Mouse (Mus musculus) liver, postnatal 0 days (tissue): ENCODE results near the gene Gm45140. TPM values are rescaled to one million over a fixed set of nuclear protein-coding genes. Genes with fewer than 3 reads are reported as not detected.

Experiments used
- ATAC-seq: fragments of 200-750 bp; cut with Nextera tagmentation; 2 replicates; pipeline ENCODE4 v1.8.0; 2017; ENCODE audit warnings: mild to moderate bottlenecking, moderate library complexity
- DNase-seq: peaks from one replicate; pipeline ENCODE4 v3.0.0-alpha.2; 2016
- H3K27ac ChIP-seq: fragments of 300-500 bp; sonication (generic); 2 replicates; pipeline ENCODE4 v1.5.1; 2014; ENCODE audit warnings: antibody characterized with exemption, moderate library complexity, mild to moderate bottlenecking, low read depth
- H3K27me3 ChIP-seq: fragments of 300-500 bp; sonication (generic); 2 replicates; pipeline ENCODE4 v1.6.1; 2014; ENCODE audit warnings: low read length, control low read depth, mixed read lengths; ENCODE audit not compliant: insufficient read depth
- H3K36me3 ChIP-seq: fragments of 300-500 bp; sonication (generic); replicated peaks from 2 replicates; pipeline ENCODE4 v1.6.1; 2014; ENCODE audit warnings: mild to moderate bottlenecking, control low read depth, low read length, moderate library complexity, mixed read lengths; ENCODE audit not compliant: insufficient read depth
- H3K4me1 ChIP-seq: fragments of 300-500 bp; sonication (generic); 2 replicates; pipeline ENCODE4 v1.6.1; 2014; ENCODE audit warnings: antibody characterized with exemption, mild to moderate bottlenecking, control low read depth; ENCODE audit not compliant: insufficient read depth
- H3K4me2 ChIP-seq: fragments of 300-500 bp; sonication (generic); 2 replicates; pipeline ENCODE4 v1.6.1; 2014; ENCODE audit warnings: low read depth, mild to moderate bottlenecking, low read length, moderate library complexity, mixed read lengths
- H3K4me3 ChIP-seq: fragments of 300-500 bp; sonication (generic); 2 replicates; pipeline ENCODE4 v1.5.1; 2014; ENCODE audit warnings: low read depth, low read length
- H3K9ac ChIP-seq: fragments of 300-500 bp; sonication (generic); replicated peaks from 2 replicates; pipeline ENCODE4 v1.6.1; 2014; ENCODE audit warnings: mild to moderate bottlenecking, moderate library complexity
- H3K9me3 ChIP-seq: fragments of 300-500 bp; sonication (generic); 2 replicates; pipeline ENCODE4 v1.6.1; 2016; ENCODE audit warnings: mild to moderate bottlenecking, control low read depth, low read length, mixed read lengths
- CTCF ChIP-seq: sonication (generic); IDR thresholded peaks from 2 replicates; pipeline ENCODE4 v1.5.1; 2016; ENCODE audit warnings: antibody characterized with exemption, low read depth
- EP300 ChIP-seq: IDR thresholded peaks from 2 replicates; pipeline ENCODE4 v1.6.1; 2016; ENCODE audit warnings: antibody characterized with exemption, low read depth, mild to moderate bottlenecking
- WGBS: fragments of 180-500 bp; shearing (Covaris S2); extraction: QIAGEN DNeasy Blood & Tissue Kit; methylation state at CpG from one replicate; pipeline ENCODE4 v1.1.7; 2014; ENCODE audit not compliant: insufficient replicate concordance; 5-methylcytosine and 5-hydroxymethylcytosine counted together
- polyA plus RNA-seq: library from polyadenylated mRNA; unstranded; fragments of >200 nt; fragmentation: Nextera tagmentation; extraction: Ambion mirVana; gene quantifications from 2 replicates; pipeline ENCODE4 v1.2.1, GENCODE M21; 2015

The Gm45140 gene
- polyA plus RNA-seq, 1 experiment from 2014 or later: 2.8 TPM

DNA sequence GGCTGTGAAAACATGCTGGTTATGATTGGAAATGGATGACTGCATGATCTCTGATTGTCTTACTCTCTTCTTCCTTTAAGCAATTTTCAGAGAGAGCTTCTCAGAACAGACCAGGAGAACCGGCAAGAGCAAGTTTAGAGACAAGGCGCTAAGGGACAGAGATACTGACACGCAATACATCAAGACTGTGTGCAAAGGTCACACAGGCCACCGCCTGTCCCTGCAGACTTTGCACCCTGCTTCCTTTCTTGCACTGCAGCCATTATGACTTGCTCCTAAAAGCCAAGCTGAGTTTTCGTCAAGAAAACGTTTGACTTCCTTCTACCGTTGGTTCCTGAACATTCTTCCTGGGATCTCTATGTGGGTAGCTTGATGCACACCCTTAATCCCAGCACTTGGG lies 40.0 kb upstream of the Gm45140 start:
- no peak for DNase-seq
- H3K27ac ChIP-seq: peak overlapping the region; percentile 52; the same call in 1 of the 2 replicates
- no peak for ATAC-seq

DNA sequence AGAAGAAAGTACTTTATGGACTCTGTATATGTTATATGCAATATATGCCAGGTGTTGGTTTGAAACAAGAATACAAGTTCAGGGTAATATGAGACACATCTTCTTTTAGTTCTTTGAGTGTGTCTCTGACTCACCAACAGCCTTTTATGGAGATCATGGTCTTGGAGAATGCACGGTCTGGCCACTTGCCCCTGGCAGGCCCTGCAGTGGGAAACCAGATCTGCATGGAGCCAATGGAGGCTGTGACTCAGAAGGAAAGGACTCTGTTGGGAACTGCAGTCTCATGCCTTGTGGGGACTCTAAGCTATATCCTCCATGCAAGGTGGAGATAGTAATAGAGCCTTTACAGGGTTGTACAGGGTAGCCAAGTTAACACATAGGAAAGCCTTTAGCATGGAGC lies 39.5 kb upstream of the Gm45140 start:
- Histone ChIP-seq H3K36me3 (no peaks in the 10 kb centered on the region), H3K9ac (no peak overlapping the region), H3K9me3 (no peaks in the 10 kb centered on the region), H3K4me1 (peaks cover 31% of the 10 kb centered on the region), H3K4me2 (no peak overlapping the region), H3K27me3 (no peaks in the 10 kb centered on the region), H3K4me3 (no peak overlapping the region), H3K27ac (no peak overlapping the region)
- ATAC-seq (no peak), DNase-seq (no peak)
- WGBS: 68% methylated on average over 1 of the region's 1 CpGs
- TF ChIP-seq CTCF: no peak
- TF ChIP-seq EP300: no peak

More for the DNA sequence above, 40.0 kb upstream of the Gm45140 start:
- Histone ChIP-seq H3K4me1 (peaks cover 31% of the 10 kb centered on the region), H3K9ac (no peak overlapping the region), H3K27me3 (no peaks in the 10 kb centered on the region), H3K9me3 (no peaks in the 10 kb centered on the region), H3K4me3 (no peak overlapping the region), H3K36me3 (no peaks in the 10 kb centered on the region), H3K4me2 (no peak overlapping the region)
- whole genome bisulfite sequencing: 58% methylated on average over 7 of the region's 7 CpGs
- TF ChIP-seq EP300 (no peak), CTCF (no peak)

GRCm38 (mm10) chr6:87873963-87874362 lies 38.4 kb upstream of the Gm45140 start:
- ATAC-seq (no peak), DNase-seq (no peak)
- H3K4me1 ChIP-seq: peaks cover 30% of the 10 kb centered on the region

DNA sequence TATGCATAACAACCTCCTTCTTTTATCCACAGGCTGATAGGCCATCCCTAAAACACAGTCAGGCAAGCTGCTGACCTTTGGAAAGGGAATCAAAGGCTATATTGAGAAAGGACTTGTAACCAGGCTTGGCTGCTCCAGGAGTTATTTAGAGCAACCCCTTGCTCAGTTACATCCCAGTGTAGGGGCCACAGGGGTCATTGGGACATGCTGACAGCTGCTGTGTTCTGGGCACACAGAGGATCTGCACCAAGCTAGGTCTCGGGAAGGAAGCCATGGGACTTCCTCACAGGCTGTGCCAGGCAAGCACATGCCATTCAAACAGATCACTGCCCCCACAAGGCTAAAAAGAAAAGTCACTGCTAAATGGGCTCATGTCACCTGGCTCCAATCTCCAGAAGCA lies 37.5 kb upstream of the Gm45140 start:
- 21% methylated on average over 1 of the region's 1 CpGs for WGBS
- Histone ChIP-seq H3K36me3 (no peaks in the 10 kb centered on the region), H3K4me2 (no peak overlapping the region), H3K4me3 (no peak overlapping the region), H3K9me3 (no peaks in the 10 kb centered on the region), H3K9ac (no peak overlapping the region), H3K27me3 (no peaks in the 10 kb centered on the region), H3K4me1 (peaks cover 32% of the 10 kb centered on the region), H3K27ac (peak overlapping the region; percentile 70)
- ATAC-seq (peak; percentile 86), DNase-seq (peak; percentile 44)
- TF ChIP-seq CTCF (no peak), EP300 (peak; percentile 62; the same call in 1 of the 2 replicates)

More at GRCm38 (mm10) chr6:87873963-87874362, 38.4 kb upstream of the Gm45140 start:
- H3K9me3 ChIP-seq: no peaks in the 10 kb centered on the region
- TF ChIP-seq EP300 (no peak), CTCF (no peak)
- no peak overlapping the region for H3K27ac ChIP-seq
- no peak overlapping the region for H3K9ac ChIP-seq
- no peak overlapping the region for H3K4me3 ChIP-seq
- WGBS: 92% methylated on average over 2 of the region's 2 CpGs
- H3K36me3 ChIP-seq: no peaks in the 10 kb centered on the region
- no peak overlapping the region for H3K4me2 ChIP-seq
- no peaks in the 10 kb centered on the region for H3K27me3 ChIP-seq

DNA sequence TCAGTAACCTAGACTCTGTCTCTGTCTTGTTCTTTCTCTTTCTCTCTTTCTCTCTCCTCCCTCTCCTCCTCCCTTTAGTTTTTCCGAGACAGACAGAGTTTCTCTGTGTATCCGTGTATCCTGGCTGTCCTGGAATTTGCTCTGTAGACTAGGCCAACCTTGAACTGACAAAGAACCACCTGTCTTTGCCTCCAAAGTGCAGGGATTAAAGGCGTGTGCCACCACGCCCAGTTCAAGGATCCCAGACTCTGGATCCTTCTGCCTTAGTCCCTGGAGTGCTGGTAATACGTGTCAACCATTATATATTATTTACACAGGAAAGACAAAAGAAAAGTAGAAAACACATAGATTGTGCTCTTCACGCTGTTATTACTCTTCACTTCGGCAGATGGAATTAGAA lies 35.6 kb upstream of the Gm45140 start:
- H3K4me2 ChIP-seq: no peak overlapping the region
- H3K9me3 ChIP-seq: no peaks in the 10 kb centered on the region
- WGBS: 78% methylated on average over 7 of the region's 7 CpGs
- no peak overlapping the region for H3K4me3 ChIP-seq
- H3K27me3 ChIP-seq: no peaks in the 10 kb centered on the region
- DNase-seq: no peak
- H3K4me1 ChIP-seq: peaks cover 40% of the 10 kb centered on the region
- no peak for TF ChIP-seq CTCF
- no peak for TF ChIP-seq EP300
- H3K9ac ChIP-seq: no peak overlapping the region
- no peak for ATAC-seq
- H3K36me3 ChIP-seq: no peaks in the 10 kb centered on the region
- no peak overlapping the region for H3K27ac ChIP-seq

GRCm38 (mm10) chr6:87870440-87870839 lies 34.8 kb upstream of the Gm45140 start:
- Histone ChIP-seq H3K4me1 (peaks cover 37% of the 10 kb centered on the region), H3K27me3 (no peaks in the 10 kb centered on the region), H3K4me2 (no peak overlapping the region), H3K4me3 (no peak overlapping the region), H3K9ac (no peak overlapping the region), H3K9me3 (no peaks in the 10 kb centered on the region), H3K36me3 (no peaks in the 10 kb centered on the region), H3K27ac (0 out of 2 replicates have a peak overlapping the region, but pooled peaks have one; percentile 16)
- ATAC-seq (no peak), DNase-seq (no peak)
- TF ChIP-seq CTCF: no peak
- TF ChIP-seq EP300: peak; percentile 14; the same call in 1 of the 2 replicates
- 26% methylated on average over 1 of the region's 1 CpGs for WGBS
